Mouse (Mus musculus) liver, adult 2 months (tissue): ENCODE measurements around the gene Pcgf3.

Experiments
- CTCF ChIP-seq: fragments of 200-500 bp; IDR thresholded peaks from 2 replicates; pipeline ENCODE4 v1.5.1; 2011; ENCODE audit warnings: low read depth, low read length, control low read depth
- POLR2A ChIP-seq: fragments of 200-500 bp; IDR thresholded peaks from 2 replicates; pipeline ENCODE4 v1.6.1; 2011; ENCODE audit warnings: low read length, control low read depth; ENCODE audit not compliant: insufficient read depth; ENCODE audit errors: extremely low read depth

- no peak for TF ChIP-seq POLR2A
- TF ChIP-seq CTCF, result no peak
Measured at GRCm38 (mm10) chr5:108483006-108483405, 22.0 kb downstream of the Pcgf3 start.
